Mouse (Mus musculus): ENCODE measurements around the gene Slc8b1. TPM values are rescaled to one million over a fixed set of nuclear protein-coding genes. Genes with fewer than 3 reads are reported as not detected.
A peak's percentile ranks its signal among the peaks of the same experiment; 100 is the strongest.

Slc8b1 gene
- polyA plus RNA-seq (2021): 13.4 TPM

- ChIA-PET POLR2A (interaction anchor here (0.6 to 1.5 kb wide), 7 partner anchors 8 to 100 kb away, joined by 3 to 9 read pairs (median 3); partner anchors contain the start of gene Plbd2), CTCF (interaction anchor here (0.8 to 3.6 kb wide), 5 partner anchors 12 to 94 kb away, joined by 3 to 22 read pairs (median 4); no protein-coding TSS in a partner anchor)
- ATAC-seq (peak; percentile 79), DNase-seq (ENCODE audit: low read depth, low spot score) (no peak)
- in situ Hi-C loops (cut with MboI; ENCODE audit: low pct_unique_long_range_greater_than_20kb): loop anchor here (25.0 kb wide), 1 partner anchor 676 kb away; the partner anchor contains the start of gene Ptpn11
- TF ChIP-seq CTCF (IDR thresholded peaks at IDR 0.05): no peak
- no peaks in the 10 kb centered on the region for H3K27me3 ChIP-seq
These were observed at the start of gene Slc8b1 for GRCm38 (mm10) chr5:120510982-120511642. Slc8b1 (plus strand) TSS chr5:120511168.

- in situ Hi-C loops (cut with MboI; ENCODE audit: low pct_unique_long_range_greater_than_20kb): no loop called here
- no peak for DNase-seq (ENCODE audit: low read depth, low spot score)
- H3K27me3 ChIP-seq: no peaks in the 10 kb centered on the region
- ATAC-seq: no peak
- POLR2A ChIA-PET: no interaction called here
- CTCF ChIA-PET: no interaction called here
- no peak for TF ChIP-seq CTCF (IDR thresholded peaks at IDR 0.05)
These were observed 49.1 kb upstream of the Slc8b1 start for GRCm38 (mm10) chr5:120461902-120462301.

- ATAC-seq: no peak
- peak; percentile 61 for TF ChIP-seq CTCF (IDR thresholded peaks at IDR 0.05)
- H3K27me3 ChIP-seq: no peaks in the 10 kb centered on the region
- in situ Hi-C loops (cut with MboI; ENCODE audit: low pct_unique_long_range_greater_than_20kb): no loop called here
- ChIA-PET CTCF (interaction anchor here (1.0 to 3.1 kb wide), 3 partner anchors 12 to 141 kb away, joined by 3 to 11 read pairs (median 3); partner anchors contain the start of gene Sds), POLR2A (no interaction called here)
- DNase-seq (ENCODE audit: low read depth, low spot score): no peak
These were observed 46.6 kb upstream of the Slc8b1 start for GRCm38 (mm10) chr5:120464321-120464720.

- TF ChIP-seq CTCF (IDR thresholded peaks at IDR 0.05): peak; percentile 73
- H3K27me3 ChIP-seq: no peaks in the 10 kb centered on the region
- ChIA-PET POLR2A (no interaction called here), CTCF (interaction anchor here (3.1 kb wide), 1 partner anchor 140 kb away, joined by 11 read pairs; no protein-coding TSS in a partner anchor)
- no peak for ATAC-seq
- no peak for DNase-seq (ENCODE audit: low read depth, low spot score)
- in situ Hi-C loops (cut with MboI; ENCODE audit: low pct_unique_long_range_greater_than_20kb): no loop called here
These were observed 45.9 kb upstream of the Slc8b1 start for GRCm38 (mm10) chr5:120465062-120465461.

- CTCF ChIA-PET: interaction anchor here (3.1 kb wide), 1 partner anchor 139 kb away, joined by 11 read pairs; no protein-coding TSS in a partner anchor
- in situ Hi-C loops (cut with MboI; ENCODE audit: low pct_unique_long_range_greater_than_20kb): no loop called here
- no peak for DNase-seq (ENCODE audit: low read depth, low spot score)
These were observed 45.1 kb upstream of the Slc8b1 start for GRCm38 (mm10) chr5:120465860-120466259.

GRCm38 (mm10) chr5:120467026-120467425 lies 43.9 kb upstream of the Slc8b1 start:
- CTCF ChIA-PET: interaction anchor here (1.2 to 3.1 kb wide), 4 partner anchors 9 to 138 kb away, joined by 4 to 11 read pairs (median 8); no protein-coding TSS in a partner anchor
- no peaks in the 10 kb centered on the region for H3K27me3 ChIP-seq
- POLR2A ChIA-PET: interaction anchor here (1.0 kb wide), 1 partner anchor 37 kb away, joined by 3 read pairs; the partner anchor contains the start of gene Plbd2
- no peak for TF ChIP-seq CTCF (IDR thresholded peaks at IDR 0.05)
- in situ Hi-C loops (cut with MboI; ENCODE audit: low pct_unique_long_range_greater_than_20kb): no loop called here
- DNase-seq (ENCODE audit: low read depth, low spot score) (no peak), ATAC-seq (peak; percentile 92)

More at GRCm38 (mm10) chr5:120465860-120466259, 45.1 kb upstream of the Slc8b1 start:
- no peak for TF ChIP-seq CTCF (IDR thresholded peaks at IDR 0.05)
- H3K27me3 ChIP-seq: no peaks in the 10 kb centered on the region
- no peak for ATAC-seq
- POLR2A ChIA-PET: no interaction called here

- ChIA-PET CTCF (no interaction called here), POLR2A (no interaction called here)
- ATAC-seq (no peak), DNase-seq (ENCODE audit: low read depth, low spot score) (no peak)
- no peak for TF ChIP-seq CTCF (IDR thresholded peaks at IDR 0.05)
- in situ Hi-C loops (cut with MboI; ENCODE audit: low pct_unique_long_range_greater_than_20kb): no loop called here
- peaks cover 4% of the 10 kb centered on the region for H3K27me3 ChIP-seq
These were observed 42.6 kb upstream of the Slc8b1 start for GRCm38 (mm10) chr5:120468336-120468735.

GRCm38 (mm10) chr5:120468830-120469229 lies 42.1 kb upstream of the Slc8b1 start:
- in situ Hi-C loops (cut with MboI; ENCODE audit: low pct_unique_long_range_greater_than_20kb): no loop called here
- ChIA-PET CTCF (no interaction called here), POLR2A (no interaction called here)
- ATAC-seq: no peak
- peaks cover 4% of the 10 kb centered on the region for H3K27me3 ChIP-seq
- no peak for DNase-seq (ENCODE audit: low read depth, low spot score)
- TF ChIP-seq CTCF (IDR thresholded peaks at IDR 0.05): no peak

- ATAC-seq: no peak
- H3K27me3 ChIP-seq: peaks cover 4% of the 10 kb centered on the region
- no peak for TF ChIP-seq CTCF (IDR thresholded peaks at IDR 0.05)
- DNase-seq (ENCODE audit: low read depth, low spot score): no peak
- in situ Hi-C loops (cut with MboI; ENCODE audit: low pct_unique_long_range_greater_than_20kb): no loop called here
- ChIA-PET CTCF (no interaction called here), POLR2A (no interaction called here)
These were observed 39.4 kb upstream of the Slc8b1 start for GRCm38 (mm10) chr5:120471538-120471937.

GRCm38 (mm10) chr5:120472770-120473169 lies 38.2 kb upstream of the Slc8b1 start, which contains the start of gene Sdsl:
Sdsl (minus strand) TSS chr5:120472810.
- in situ Hi-C loops (cut with MboI; ENCODE audit: low pct_unique_long_range_greater_than_20kb): no loop called here
- ChIA-PET CTCF (no interaction called here), POLR2A (no interaction called here)
- ATAC-seq (no peak), DNase-seq (ENCODE audit: low read depth, low spot score) (no peak)
- peaks cover 4% of the 10 kb centered on the region for H3K27me3 ChIP-seq
- TF ChIP-seq CTCF (IDR thresholded peaks at IDR 0.05): no peak

GRCm38 (mm10) chr5:120473361-120473760 lies 37.6 kb upstream of the Slc8b1 start:
- in situ Hi-C loops (cut with MboI; ENCODE audit: low pct_unique_long_range_greater_than_20kb): no loop called here
- no peak for TF ChIP-seq CTCF (IDR thresholded peaks at IDR 0.05)
- DNase-seq (ENCODE audit: low read depth, low spot score) (no peak), ATAC-seq (no peak)
- peaks cover 4% of the 10 kb centered on the region for H3K27me3 ChIP-seq
- CTCF ChIA-PET: interaction anchor here (1.2 kb wide), 1 partner anchor 15 kb away, joined by 3 read pairs; no protein-coding TSS in a partner anchor
- POLR2A ChIA-PET: no interaction called here
